Mouse (Mus musculus) limb, embryonic 14.5 days (tissue): ENCODE measurements around the gene Sh3gl1. TPM values are rescaled to one million over a fixed set of nuclear protein-coding genes. Genes with fewer than 3 reads are reported as not detected.

Experiments
- ATAC-seq: fragments of 200-750 bp; cut with Nextera tagmentation; 2 replicates; pipeline ENCODE4 v1.8.0; 2017; ENCODE audit warnings: low read depth, moderate number of reproducible peaks, moderate TSS enrichment; ENCODE audit not compliant: low FRiP score
- DNase-seq: peaks from one replicate; pipeline ENCODE4 v3.0.0-alpha.2; 2015; ENCODE audit warnings: low spot score
- H3K27ac ChIP-seq: fragments of 300-500 bp; sonication (generic); replicated peaks from 2 replicates; pipeline ENCODE4 v1.5.1; 2014; ENCODE audit warnings: low read depth, mild to moderate bottlenecking, low read length, moderate library complexity, mixed read lengths
- H3K27me3 ChIP-seq: fragments of 300-500 bp; sonication (generic); 2 replicates; pipeline ENCODE4 v1.6.1; 2014; ENCODE audit warnings: low read length, mixed read lengths; ENCODE audit not compliant: control insufficient read depth, insufficient read depth
- H3K36me3 ChIP-seq: fragments of 300-500 bp; sonication (generic); 2 replicates; pipeline ENCODE4 v1.6.1; 2014; ENCODE audit warnings: mild to moderate bottlenecking, low read length, moderate library complexity, mixed read lengths; ENCODE audit not compliant: control insufficient read depth, insufficient read depth
- H3K4me1 ChIP-seq: fragments of 300-500 bp; sonication (generic); 2 replicates; pipeline ENCODE4 v1.6.1; 2014; ENCODE audit warnings: antibody characterized with exemption, low read length, mixed read lengths; ENCODE audit not compliant: control insufficient read depth, insufficient read depth
- H3K4me2 ChIP-seq: fragments of 300-500 bp; sonication (generic); replicated peaks from 2 replicates; pipeline ENCODE4 v1.6.1; 2014; ENCODE audit warnings: low read depth, mild to moderate bottlenecking, low read length, moderate library complexity; ENCODE audit not compliant: severe bottlenecking
- H3K4me3 ChIP-seq: fragments of 300-500 bp; sonication (generic); replicated peaks from 2 replicates; pipeline ENCODE4 v1.5.1; 2014; ENCODE audit warnings: low read length
- H3K9ac ChIP-seq: fragments of 300-500 bp; sonication (generic); 2 replicates; pipeline ENCODE4 v1.6.1; 2014; ENCODE audit warnings: mild to moderate bottlenecking, low read depth, low read length, moderate library complexity; ENCODE audit not compliant: severe bottlenecking
- H3K9me3 ChIP-seq: fragments of 300-500 bp; sonication (generic); 2 replicates; pipeline ENCODE4 v1.6.1; 2016; ENCODE audit warnings: low read length; ENCODE audit not compliant: control insufficient read depth
- POLR2A ChIP-seq: fragments of 200-500 bp; IDR thresholded peaks from 2 replicates; pipeline ENCODE4 v1.8.0; 2012; ENCODE audit warnings: inconsistent platforms, mild to moderate bottlenecking, moderate library complexity, borderline replicate concordance; ENCODE audit not compliant: insufficient read depth, insufficient read length; ENCODE audit errors: extremely low read depth
- WGBS: fragments of 180-500 bp; shearing (Covaris S2); extraction: QIAGEN DNeasy Blood & Tissue Kit; methylation state at CpG from one replicate; pipeline ENCODE4 v1.1.7; 2014; 5-methylcytosine and 5-hydroxymethylcytosine counted together
- polyA plus RNA-seq, 2 experiments: library from polyadenylated mRNA; depleted of rRNA in 1 of 2; stranded (reverse) in 1 of 2; unstranded in 1 of 2; fragments of >200 nt; fragmentation: Nextera tagmentation in 1 of 2; extraction: Ambion mirVana in 1 of 2; gene quantifications; 2 replicates each; pipeline versions ENCODE4 v1.2.1 to v1.2.3; 2012 to 2014

The Sh3gl1 gene
- polyA plus RNA-seq, 2 experiments = 166 to 176 TPM

GRCm38 (mm10) chr17:56030238-56030870 is 6.1 kb downstream of the Sh3gl1 start:
- H3K4me3 ChIP-seq = no peak overlapping the region
- TF ChIP-seq POLR2A = no peak
- H3K4me2 ChIP-seq = no peak overlapping the region
- WGBS = 88% methylated on average over 9 of the region's 9 CpGs
- no peaks in the 10 kb centered on the region for H3K9me3 ChIP-seq
- no peak overlapping the region for H3K27ac ChIP-seq
- H3K36me3 ChIP-seq = peaks cover 59% of the 10 kb centered on the region
- no peaks in the 10 kb centered on the region for H3K27me3 ChIP-seq
- H3K9ac ChIP-seq = no peak overlapping the region
- ATAC-seq (no peak), DNase-seq (no peak)
- H3K4me1 ChIP-seq = peaks cover 12% of the 10 kb centered on the region

- Histone ChIP-seq H3K36me3 (peaks cover 47% of the 10 kb centered on the region), H3K4me3 (no peak overlapping the region), H3K4me1 (peaks cover 2% of the 10 kb centered on the region; the same call in 1 of the 2 replicates), H3K27ac (no peak overlapping the region), H3K9ac (no peak overlapping the region), H3K4me2 (no peak overlapping the region), H3K9me3 (no peaks in the 10 kb centered on the region), H3K27me3 (no peaks in the 10 kb centered on the region)
- 84% methylated on average over 5 of the region's 5 CpGs for WGBS
- ATAC-seq (no peak), DNase-seq (no peak)
- TF ChIP-seq POLR2A = no peak
Observed at GRCm38 (mm10) chr17:56027801-56028441, 8.5 kb downstream of the Sh3gl1 start.

DNA sequence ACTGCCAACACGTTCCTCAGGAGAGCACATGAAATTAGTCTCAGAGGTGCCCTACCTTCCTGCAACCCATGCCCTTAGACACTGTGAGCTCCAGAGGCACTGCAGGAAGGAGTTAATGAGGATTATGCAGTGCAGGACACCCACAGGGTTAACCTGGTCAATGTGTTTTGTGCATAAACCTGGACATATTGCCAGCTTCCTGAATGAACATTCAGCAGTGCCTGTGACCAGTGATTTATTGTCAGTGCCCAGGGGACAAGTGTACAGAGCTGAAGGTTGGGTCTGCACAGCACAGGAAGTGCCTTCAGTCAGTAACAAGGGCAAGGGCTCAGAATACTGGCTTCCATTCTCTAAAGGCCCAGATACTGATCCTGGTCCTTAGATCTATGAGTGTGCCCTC is 9.6 kb downstream of the Sh3gl1 start:
- ATAC-seq = no peak
- no peaks in the 10 kb centered on the region for H3K4me1 ChIP-seq
- no peak overlapping the region for H3K4me3 ChIP-seq
- H3K4me2 ChIP-seq = no peak overlapping the region
- DNase-seq = no peak
- WGBS = 29% methylated on average over 1 of the region's 1 CpGs
- no peak for TF ChIP-seq POLR2A
- peaks cover 48% of the 10 kb centered on the region for H3K36me3 ChIP-seq
- no peak overlapping the region for H3K9ac ChIP-seq
- no peak overlapping the region for H3K27ac ChIP-seq
- H3K27me3 ChIP-seq = no peaks in the 10 kb centered on the region
- H3K9me3 ChIP-seq = no peaks in the 10 kb centered on the region

GRCm38 (mm10) chr17:56026303-56026702 is 10.1 kb downstream of the Sh3gl1 start:
- H3K36me3 ChIP-seq = peaks cover 47% of the 10 kb centered on the region

DNA sequence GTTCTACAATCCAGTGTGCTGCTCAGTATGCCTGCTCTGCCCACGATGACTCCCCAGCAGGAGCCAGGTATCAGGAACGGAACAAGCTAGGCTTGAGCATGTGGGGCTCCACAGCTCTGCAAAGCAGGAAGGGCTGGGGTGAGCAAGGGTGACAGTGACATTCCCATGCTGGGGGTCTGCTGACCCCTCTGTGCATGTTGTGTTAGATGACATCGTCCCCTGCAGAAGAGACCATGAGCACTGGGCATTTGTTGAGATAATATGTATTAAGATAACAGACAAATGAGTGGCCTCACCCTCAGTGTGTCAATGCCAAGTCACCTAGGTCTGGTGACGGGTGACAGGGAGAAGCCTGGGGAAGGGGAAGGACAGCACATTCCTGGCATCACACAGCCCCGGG is 11.5 kb downstream of the Sh3gl1 start:
- H3K4me2 ChIP-seq = no peak overlapping the region
- ATAC-seq (no peak), DNase-seq (no peak)
- H3K36me3 ChIP-seq = peaks cover 43% of the 10 kb centered on the region
- H3K4me3 ChIP-seq = no peak overlapping the region
- H3K4me1 ChIP-seq = no peaks in the 10 kb centered on the region
- H3K27ac ChIP-seq = no peak overlapping the region
- H3K27me3 ChIP-seq = no peaks in the 10 kb centered on the region
- 77% methylated on average over 5 of the region's 5 CpGs for WGBS
- TF ChIP-seq POLR2A = no peak
- no peaks in the 10 kb centered on the region for H3K9me3 ChIP-seq
- no peak overlapping the region for H3K9ac ChIP-seq

More at GRCm38 (mm10) chr17:56026303-56026702, 10.1 kb downstream of the Sh3gl1 start:
- Histone ChIP-seq H3K4me2 (no peak overlapping the region), H3K27me3 (no peaks in the 10 kb centered on the region), H3K27ac (no peak overlapping the region), H3K4me1 (no peaks in the 10 kb centered on the region), H3K4me3 (no peak overlapping the region), H3K9me3 (no peaks in the 10 kb centered on the region), H3K9ac (no peak overlapping the region)
- no peak for ATAC-seq
- WGBS = 92% methylated on average over 1 of the region's 1 CpGs
- TF ChIP-seq POLR2A = no peak
- no peak for DNase-seq
